Mouse (Mus musculus) neural tube, embryonic 14.5 days (tissue): ENCODE data around the gene Ceacam1. TPM values are rescaled to one million over a fixed set of nuclear protein-coding genes. Genes with fewer than 3 reads are reported as not detected.
"Not testable (repeated sequence)": the region's sequence is repeated elsewhere in the genome, so short reads cannot be mapped to it uniquely, and the experiment has no call there.

Experiments used
- ATAC-seq: fragments of 200-750 bp; cut with Nextera tagmentation; 2 replicates; pipeline ENCODE4 v1.8.0; 2017; ENCODE audit warnings: low read depth, mild to moderate bottlenecking, moderate TSS enrichment, moderate library complexity
- H3K27ac ChIP-seq: fragments of 300-500 bp; sonication (generic); 2 replicates; pipeline ENCODE4 v1.5.1; 2014; ENCODE audit warnings: low read depth, mild to moderate bottlenecking, control low read depth, low read length, moderate library complexity, mixed read lengths
- H3K27me3 ChIP-seq: fragments of 300-500 bp; sonication (generic); 2 replicates; pipeline ENCODE4 v1.6.1; 2014; ENCODE audit warnings: low read length; ENCODE audit not compliant: control insufficient read depth, insufficient read depth
- H3K36me3 ChIP-seq: fragments of 300-500 bp; sonication (generic); 2 replicates; pipeline ENCODE4 v1.6.1; 2014; ENCODE audit warnings: low read length, mixed read lengths; ENCODE audit not compliant: control insufficient read depth, insufficient read depth
- H3K4me1 ChIP-seq: fragments of 300-500 bp; sonication (generic); 2 replicates; pipeline ENCODE4 v1.6.1; 2014; ENCODE audit warnings: low read length; ENCODE audit not compliant: control insufficient read depth, insufficient read depth
- H3K4me2 ChIP-seq: fragments of 300-500 bp; sonication (generic); 2 replicates; pipeline ENCODE4 v1.6.1; 2014; ENCODE audit warnings: mild to moderate bottlenecking, low read depth, low read length, control low read depth
- H3K4me3 ChIP-seq: fragments of 300-500 bp; sonication (generic); 2 replicates; pipeline ENCODE4 v1.5.1; 2014; ENCODE audit warnings: low read depth, low read length, control low read depth, mixed read lengths
- H3K9ac ChIP-seq: fragments of 300-500 bp; sonication (generic); replicated peaks from 2 replicates; pipeline ENCODE4 v1.6.1; 2014; ENCODE audit warnings: low read depth, mild to moderate bottlenecking, control low read depth, low read length, mixed read lengths
- H3K9me3 ChIP-seq: fragments of 300-500 bp; sonication (generic); 2 replicates; pipeline ENCODE4 v1.6.1; 2016; ENCODE audit warnings: low read length; ENCODE audit not compliant: control insufficient read depth
- WGBS: fragments of 180-500 bp; shearing (Covaris S2); extraction: QIAGEN DNeasy Blood & Tissue Kit; methylation state at CpG from one replicate; pipeline ENCODE4 v1.1.7; 2014; 5-methylcytosine and 5-hydroxymethylcytosine counted together
- polyA plus RNA-seq: library from polyadenylated mRNA; unstranded; fragments of >200 nt; fragmentation: Nextera tagmentation; extraction: Ambion mirVana; gene quantifications from 2 replicates; pipeline ENCODE4 v1.2.1, GENCODE M21; 2014

Gene Ceacam1
- polyA plus RNA-seq, 1 experiment from 2014 or later: 1.2 TPM

DNA sequence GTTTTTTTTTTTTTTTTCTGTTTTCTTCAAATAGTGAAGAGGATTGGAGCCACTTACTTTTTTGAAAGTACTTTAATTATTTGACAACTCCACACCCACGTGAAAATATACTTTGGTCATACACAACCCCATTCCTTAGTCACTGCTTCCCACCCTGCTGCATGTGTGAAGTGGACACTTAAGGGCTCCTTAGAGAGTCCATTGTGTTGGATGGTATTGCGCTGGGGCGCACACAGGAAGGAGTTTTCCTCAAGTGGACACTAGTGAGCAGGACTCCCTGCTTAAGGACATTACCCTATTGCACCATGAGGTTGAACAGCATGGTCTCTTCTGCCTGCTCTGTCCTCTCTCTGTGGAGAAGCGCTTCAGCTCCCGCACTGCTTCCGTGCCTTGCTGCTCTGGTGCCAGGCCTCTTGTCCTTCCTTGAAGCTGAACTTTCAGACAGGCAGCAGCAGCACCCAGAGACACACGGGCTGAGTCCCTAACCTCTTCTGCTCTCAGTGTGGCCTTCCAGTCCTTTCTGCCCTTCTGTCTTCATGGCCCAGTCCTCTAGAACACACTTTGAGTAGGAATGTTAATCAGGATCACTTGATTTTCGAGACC lies 5.8 kb upstream of the Ceacam1 start:
- Histone ChIP-seq H3K36me3 (no peaks in the 10 kb centered on the region), H3K27me3 (no peaks in the 10 kb centered on the region), H3K27ac (no peak overlapping the region), H3K9me3 (no peaks in the 10 kb centered on the region), H3K4me3 (no peak overlapping the region), H3K4me2 (no peak overlapping the region), H3K4me1 (no peaks in the 10 kb centered on the region), H3K9ac (no peak overlapping the region)
- 86% methylated on average over 8 of the region's 8 CpGs for whole genome bisulfite sequencing
- no peak for ATAC-seq

- H3K27me3 ChIP-seq, ATAC-seq, H3K4me3 ChIP-seq, H3K4me1 ChIP-seq, H3K9me3 ChIP-seq, H3K27ac ChIP-seq, H3K9ac ChIP-seq, H3K4me2 ChIP-seq, H3K36me3 ChIP-seq: not testable (repeated sequence)
- WGBS: 65% methylated on average over 8 of the region's 8 CpGs
Measured at GRCm38 (mm10) chr7:25480791-25481190, 3.4 kb upstream of the Ceacam1 start.

GRCm38 (mm10) chr7:25479440-25479839 lies 2.0 kb upstream of the Ceacam1 start:
- H3K9ac ChIP-seq: no peak overlapping the region
- H3K36me3 ChIP-seq: no peaks in the 10 kb centered on the region
- no peak overlapping the region for H3K27ac ChIP-seq
- no peaks in the 10 kb centered on the region for H3K27me3 ChIP-seq
- H3K4me3 ChIP-seq: no peak overlapping the region
- no peak overlapping the region for H3K4me2 ChIP-seq
- H3K4me1 ChIP-seq: no peaks in the 10 kb centered on the region
- 0% methylated on average over 1 of the region's 1 CpGs for WGBS
- ATAC-seq: no peak
- no peaks in the 10 kb centered on the region for H3K9me3 ChIP-seq

DNA sequence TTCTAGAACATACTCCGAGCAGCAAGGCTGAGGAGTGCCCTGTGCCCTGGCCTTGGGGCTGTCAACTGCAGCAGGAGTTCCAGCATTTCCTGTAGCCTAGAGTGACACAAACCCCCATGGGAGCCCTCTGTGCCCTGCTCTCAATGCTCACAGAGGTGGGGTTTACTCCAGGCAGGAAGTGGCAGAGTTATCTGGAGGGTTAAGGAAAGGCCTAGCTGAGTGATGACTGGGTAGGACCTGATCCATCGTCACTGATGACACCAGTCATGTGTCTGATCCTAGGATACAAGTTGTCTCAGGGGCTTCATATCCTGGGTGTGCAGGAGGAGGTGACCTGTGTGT lies 320 bp upstream of the Ceacam1 start:
- ATAC-seq, H3K27ac ChIP-seq, H3K4me3 ChIP-seq, H3K27me3 ChIP-seq, H3K4me1 ChIP-seq, H3K36me3 ChIP-seq, H3K9me3 ChIP-seq, H3K9ac ChIP-seq, H3K4me2 ChIP-seq: not testable (repeated sequence)
- WGBS: 79% methylated on average over 1 of the region's 2 CpGs

- not testable (repeated sequence) for H3K36me3 ChIP-seq, H3K9ac ChIP-seq, ATAC-seq, H3K27me3 ChIP-seq, H3K4me1 ChIP-seq, H3K4me2 ChIP-seq, H3K27ac ChIP-seq, H3K4me3 ChIP-seq, H3K9me3 ChIP-seq
- 84% methylated on average over 6 of the region's 6 CpGs for WGBS
Measured at GRCm38 (mm10) chr7:25471821-25472220, 5.6 kb downstream of the Ceacam1 start.

DNA sequence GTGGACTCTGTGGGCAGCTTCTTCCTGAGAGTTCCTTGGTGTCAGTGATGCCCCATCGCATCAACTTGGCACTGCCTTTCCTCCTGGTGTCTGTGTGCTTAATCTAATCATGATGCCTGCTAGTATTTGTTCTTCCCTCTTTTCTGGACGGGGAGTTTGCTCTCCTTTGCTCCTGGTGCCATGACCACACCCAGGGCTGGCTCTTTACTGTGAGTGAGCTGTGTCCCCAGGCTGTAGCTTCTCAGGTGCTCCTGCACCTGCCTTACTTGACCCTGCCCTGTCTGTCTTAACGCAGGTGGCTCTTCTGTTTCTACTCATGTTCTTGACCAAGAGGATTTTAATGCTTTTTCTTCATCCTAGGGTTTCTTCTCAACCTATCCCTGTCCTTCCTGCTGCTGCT lies 11.8 kb downstream of the Ceacam1 start:
- 84% methylated on average over 3 of the region's 3 CpGs for WGBS
- ATAC-seq, H3K27ac ChIP-seq, H3K4me2 ChIP-seq, H3K36me3 ChIP-seq, H3K4me3 ChIP-seq, H3K9me3 ChIP-seq, H3K27me3 ChIP-seq, H3K4me1 ChIP-seq, H3K9ac ChIP-seq: not testable (repeated sequence)

DNA sequence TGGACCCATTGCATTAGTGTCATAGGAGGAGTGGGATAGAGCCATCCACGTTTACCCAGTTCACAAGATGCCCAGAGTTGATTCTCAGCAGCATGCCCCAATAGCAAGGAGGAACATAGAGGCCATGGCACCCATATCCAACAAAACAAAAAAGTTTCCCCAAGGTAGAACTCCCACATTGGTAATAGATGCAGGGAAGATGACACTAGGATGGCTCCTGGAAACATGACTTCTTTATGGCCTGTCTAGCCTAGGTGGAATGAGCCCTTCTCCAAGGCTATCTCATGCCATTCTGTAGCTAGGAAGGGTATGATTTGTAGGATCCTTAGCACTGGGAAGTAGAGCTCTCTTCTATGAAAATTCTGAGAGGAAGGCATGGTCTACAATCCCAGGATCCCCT lies 12.4 kb downstream of the Ceacam1 start:
- no peaks in the 10 kb centered on the region for H3K4me1 ChIP-seq
- H3K4me2 ChIP-seq: no peak overlapping the region
- no peaks in the 10 kb centered on the region for H3K9me3 ChIP-seq
- ATAC-seq: no peak
- H3K27me3 ChIP-seq: no peaks in the 10 kb centered on the region
- no peak overlapping the region for H3K27ac ChIP-seq
- no peak overlapping the region for H3K4me3 ChIP-seq
- no peaks in the 10 kb centered on the region for H3K36me3 ChIP-seq
- H3K9ac ChIP-seq: no peak overlapping the region
- 63% methylated on average over 1 of the region's 1 CpGs for WGBS

DNA sequence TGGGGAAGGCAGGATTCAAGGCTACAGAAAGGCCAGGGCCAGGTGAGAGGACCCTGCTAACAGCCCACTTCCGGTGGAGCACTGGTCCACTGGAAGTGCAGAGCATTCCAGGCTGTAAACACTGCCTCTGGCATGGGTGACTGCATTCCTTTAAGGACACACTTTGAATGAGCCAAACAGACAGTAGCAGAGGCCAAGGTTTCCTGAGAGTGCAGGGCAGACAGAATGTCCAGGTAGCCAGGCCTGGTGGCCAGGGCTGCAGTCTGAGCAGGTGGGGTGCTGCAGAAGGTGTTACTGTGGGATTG lies 15.4 kb downstream of the Ceacam1 start:
- H3K4me1 ChIP-seq, H3K27ac ChIP-seq, H3K4me3 ChIP-seq, H3K9ac ChIP-seq, H3K4me2 ChIP-seq, H3K36me3 ChIP-seq, H3K27me3 ChIP-seq, H3K9me3 ChIP-seq: not testable (repeated sequence)
- ATAC-seq: 0 out of 2 replicates have a peak, but pooled peaks have one; percentile 9
- no CpG with 5 or more reads among the region's 1 CpGs for WGBS

- 52% methylated on average over 4 of the region's 5 CpGs for WGBS
- not testable (repeated sequence) for H3K9ac ChIP-seq, H3K4me2 ChIP-seq, H3K36me3 ChIP-seq, H3K4me3 ChIP-seq, H3K27ac ChIP-seq, H3K9me3 ChIP-seq, H3K27me3 ChIP-seq, H3K4me1 ChIP-seq
- peak; percentile 74; the same call in 1 of the 2 replicates for ATAC-seq
Measured at GRCm38 (mm10) chr7:25461336-25462032, 15.9 kb downstream of the Ceacam1 start.
